Mouse (Mus musculus): Measurements from ENCODE around the gene Ccdc114.

- TF ChIP-seq CTCF (IDR thresholded peaks at IDR 0.05; ENCODE audit: low read depth, low read length) (no peak), POLR2A (IDR thresholded peaks at IDR 0.05; ENCODE audit: insufficient read depth, low read length) (no peak), EP300 (IDR thresholded peaks at IDR 0.05; ENCODE audit: insufficient read depth, low read depth, low read length) (no peak)
Measured at GRCm38 (mm10) chr7:45902481-45903002, 21.3 kb upstream of the Ccdc114 start.

Data from ES-Bruce4 (cell line).